Mouse (Mus musculus) adrenal gland (tissue): ENCODE measurements around the gene Adamtsl2.

ENCODE experiments used
- intact Hi-C: fragments of 180-260 bp; cut with DNase I; formaldehyde crosslinking; loops from one replicate; pipeline ENCODE4 v1.15.1; 2025

Gene Adamtsl2

DNA sequence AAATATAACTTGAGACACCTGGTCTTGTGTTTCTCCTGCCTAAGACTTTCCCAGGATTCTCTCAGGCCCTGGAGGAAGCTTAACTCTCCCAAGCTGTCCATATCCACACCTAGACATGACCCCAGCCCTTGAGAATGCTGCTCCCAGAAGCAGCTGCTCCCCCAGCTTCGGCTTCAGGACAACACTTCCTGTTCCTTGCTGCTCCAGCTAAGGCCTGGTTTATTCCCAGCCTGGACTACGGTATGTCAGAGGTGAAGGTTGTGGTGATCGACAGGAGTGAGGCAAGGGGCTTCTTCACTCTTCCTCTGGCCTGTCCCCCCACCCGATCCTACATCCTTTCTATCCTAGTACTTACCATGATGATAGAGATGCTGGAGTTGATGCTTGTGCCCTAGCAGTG lies 5.8 kb upstream of the Adamtsl2 start:
- intact Hi-C loops: no loop called here

- intact Hi-C loops: loop anchor here (1.0 kb wide), 1 partner anchor 162 kb away; no protein-coding TSS in a partner anchor
Observed at GRCm38 (mm10) chr2:27074804-27075203, 4.4 kb upstream of the Adamtsl2 start.

GRCm38 (mm10) chr2:27075485-27075884 lies 3.7 kb upstream of the Adamtsl2 start:
- intact Hi-C loops: loop anchor here (1.0 kb wide), 1 partner anchor 162 kb away; no protein-coding TSS in a partner anchor

- intact Hi-C loops: no loop called here
Observed at GRCm38 (mm10) chr2:27077655-27078244, 1.4 kb upstream of the Adamtsl2 start.

- intact Hi-C loops: no loop called here
Observed at GRCm38 (mm10) chr2:27078312-27078711, 867 bp upstream of the Adamtsl2 start.

DNA sequence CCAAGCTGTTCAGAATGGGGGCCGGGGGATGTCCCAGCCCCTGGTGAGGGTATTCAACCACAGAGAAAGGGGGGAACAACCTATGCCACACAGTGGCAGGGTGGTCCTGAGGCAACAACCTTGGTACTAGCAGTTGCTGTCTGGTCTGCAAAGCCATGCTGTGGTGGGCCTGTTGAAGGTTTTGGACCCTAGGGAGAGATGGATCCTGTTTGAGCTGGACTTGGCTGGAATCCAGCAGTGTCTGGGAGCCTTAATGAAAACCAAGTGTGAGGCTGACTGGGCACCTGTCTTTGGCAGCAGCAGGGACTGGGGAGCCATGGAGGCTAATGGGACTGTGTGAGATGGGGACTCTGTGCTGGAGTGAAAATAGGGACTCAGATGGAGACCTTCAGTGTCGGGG lies 470 bp downstream of the Adamtsl2 start:
- intact Hi-C loops: no loop called here

GRCm38 (mm10) chr2:27083761-27084475 lies 4.7 kb downstream of the Adamtsl2 start:
- intact Hi-C loops: no loop called here

- intact Hi-C loops: no loop called here
Observed at GRCm38 (mm10) chr2:27084963-27085362, 5.8 kb downstream of the Adamtsl2 start.

DNA sequence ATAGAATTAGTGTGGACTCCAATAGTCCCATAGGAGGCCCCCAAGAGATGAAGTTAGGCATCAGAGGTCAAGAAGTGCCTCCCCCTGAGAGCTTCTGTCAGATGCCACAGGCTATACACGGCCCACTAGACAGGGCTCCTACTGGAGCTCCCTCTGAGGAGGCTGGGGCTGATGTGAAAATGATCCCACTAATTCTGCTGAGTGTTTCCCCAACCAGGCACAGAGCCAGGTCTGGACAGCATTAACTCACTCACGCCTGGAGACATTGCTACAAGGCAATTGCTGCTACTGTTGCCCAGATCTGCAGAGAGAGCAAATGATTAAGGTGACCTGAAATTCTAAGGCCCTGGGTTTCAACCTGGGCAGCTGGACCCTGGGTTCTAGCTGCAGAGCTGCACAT lies 6.6 kb downstream of the Adamtsl2 start:
- intact Hi-C loops: no loop called here

- intact Hi-C loops: no loop called here
Observed at GRCm38 (mm10) chr2:27086483-27087010, 7.4 kb downstream of the Adamtsl2 start.

DNA sequence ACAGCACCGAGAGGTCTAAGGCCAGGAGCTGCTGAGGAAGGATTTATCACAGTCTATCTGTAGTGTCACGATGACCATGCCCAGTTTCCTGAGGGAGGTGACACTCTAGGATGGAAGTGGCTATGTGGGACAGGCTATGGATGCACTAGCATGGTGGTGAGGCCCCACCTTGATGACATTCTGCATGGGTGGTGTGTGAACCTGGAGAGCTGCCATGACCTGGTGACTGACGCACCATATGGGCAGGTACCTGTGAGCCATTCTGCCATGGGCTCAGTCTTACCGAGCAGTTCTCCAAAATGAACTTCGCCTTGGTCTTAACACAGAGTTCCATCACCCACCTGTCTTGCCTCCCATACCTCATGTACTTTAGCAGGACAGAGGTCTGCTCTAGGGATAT lies 8.4 kb downstream of the Adamtsl2 start:
- intact Hi-C loops: no loop called here

GRCm38 (mm10) chr2:27088071-27088644 lies 9.0 kb downstream of the Adamtsl2 start:
- intact Hi-C loops: no loop called here

DNA sequence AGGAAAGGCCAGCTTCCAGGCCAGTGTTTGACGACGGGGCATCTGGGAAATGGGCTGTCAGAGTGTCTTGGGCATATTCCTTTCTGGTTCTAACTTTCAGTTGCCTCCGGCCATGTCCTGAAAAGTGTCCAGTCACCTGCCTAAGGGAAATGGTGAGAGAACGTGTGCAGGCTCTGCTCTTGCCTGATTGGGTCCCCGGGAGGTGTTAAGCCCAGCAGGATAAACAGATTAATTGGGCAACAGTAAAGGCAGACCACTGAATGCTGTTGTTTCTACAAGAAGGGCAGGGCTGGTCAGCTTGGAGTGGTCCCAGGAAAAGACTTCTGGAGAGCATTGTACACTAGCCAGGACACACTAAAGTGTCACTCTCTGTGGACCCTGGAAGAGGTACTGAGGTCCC lies 9.5 kb downstream of the Adamtsl2 start:
- intact Hi-C loops: no loop called here

DNA sequence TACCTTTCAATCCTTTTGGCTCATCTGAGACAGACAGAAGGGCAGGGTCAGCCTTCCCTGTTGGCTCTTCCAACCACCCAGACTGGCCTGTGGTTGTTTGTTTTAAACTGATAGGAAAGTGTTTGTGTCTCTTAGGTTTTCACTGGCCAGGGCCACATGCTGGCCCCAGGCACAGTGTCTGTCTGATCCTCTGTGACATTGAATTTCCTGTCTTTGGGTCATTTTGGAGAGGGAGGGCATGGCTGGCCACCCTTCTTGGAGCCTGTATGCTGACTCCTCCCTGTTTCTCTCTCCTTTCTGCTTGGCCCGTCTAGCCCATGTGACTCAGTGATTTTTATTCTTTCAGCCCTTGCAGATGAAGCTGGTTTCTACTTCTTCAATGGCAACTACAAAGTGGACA lies 10.1 kb downstream of the Adamtsl2 start:
- intact Hi-C loops: no loop called here

DNA sequence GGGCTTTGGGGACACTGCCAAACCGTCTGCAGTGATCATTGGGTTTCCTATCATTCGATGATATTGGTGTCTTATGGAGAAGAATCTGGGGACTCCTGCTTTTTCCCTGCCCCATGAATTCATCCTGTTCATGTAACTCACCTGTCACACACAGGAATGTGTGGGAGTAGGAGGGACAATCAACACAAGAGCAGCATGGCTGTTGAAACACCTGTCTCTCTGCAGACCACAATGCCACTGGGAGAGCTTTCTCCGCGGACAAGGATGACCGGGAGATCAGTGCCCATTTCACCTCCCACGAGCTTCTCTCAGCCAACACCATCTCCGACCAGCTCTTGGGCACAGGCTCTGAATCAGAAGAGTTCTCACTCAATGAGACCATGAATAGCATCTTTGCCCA lies 16.0 kb downstream of the Adamtsl2 start:
- intact Hi-C loops: no loop called here

- intact Hi-C loops: no loop called here
Observed at GRCm38 (mm10) chr2:27096341-27096981, 17.3 kb downstream of the Adamtsl2 start.

DNA sequence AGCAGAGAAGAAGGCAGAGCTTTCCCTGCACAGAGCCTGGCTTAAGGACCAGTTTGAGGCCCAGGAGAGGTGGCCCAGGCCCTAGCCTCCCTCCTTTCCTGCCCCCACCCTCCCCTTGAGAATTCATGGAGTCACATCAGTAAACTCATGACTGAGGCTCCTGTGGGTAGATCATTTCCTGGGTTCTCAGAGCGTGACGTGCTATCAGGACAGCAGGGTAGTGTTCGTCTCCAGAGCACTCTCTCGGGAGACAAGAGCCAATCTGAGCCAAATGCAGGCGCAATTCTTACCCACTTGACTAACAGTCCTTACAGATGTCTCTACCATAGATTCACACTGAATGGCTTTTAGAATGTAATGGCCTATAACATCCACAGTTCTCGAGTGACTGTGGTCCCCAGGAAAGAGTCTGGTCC lies 18.1 kb downstream of the Adamtsl2 start:
- intact Hi-C loops: no loop called here

- intact Hi-C loops: no loop called here
Observed at GRCm38 (mm10) chr2:27097776-27098175, 18.6 kb downstream of the Adamtsl2 start.

GRCm38 (mm10) chr2:27103554-27103953 lies 24.4 kb downstream of the Adamtsl2 start:
- intact Hi-C loops: no loop called here

GRCm38 (mm10) chr2:27106816-27107215 lies 27.6 kb downstream of the Adamtsl2 start:
- intact Hi-C loops: no loop called here

GRCm38 (mm10) chr2:27108144-27108543 lies 29.0 kb downstream of the Adamtsl2 start:
- intact Hi-C loops: no loop called here

GRCm38 (mm10) chr2:27109052-27109451 lies 29.9 kb downstream of the Adamtsl2 start:
- intact Hi-C loops: no loop called here
